Comparison of ENCODE assay signal across 36 mouse cellular contexts in the genomic region with DNA sequence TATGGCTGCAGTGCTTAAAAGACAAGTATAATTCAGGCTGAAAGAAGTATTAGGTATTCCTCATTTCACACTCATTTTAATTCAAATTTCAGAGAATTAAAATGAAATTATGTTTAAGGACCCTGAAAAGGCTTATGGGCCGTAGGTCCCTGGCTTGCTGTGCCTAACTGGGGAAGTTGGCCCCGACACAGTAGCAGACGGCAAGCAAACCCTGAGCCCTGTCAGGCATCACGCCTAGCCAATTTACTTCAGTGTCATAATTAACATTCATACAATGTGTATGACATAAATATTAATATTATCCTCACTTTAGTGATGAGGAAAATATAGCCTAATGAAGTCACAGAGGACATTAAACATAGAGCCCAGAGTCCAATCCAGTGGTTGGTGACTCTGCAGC. TPM values are rescaled to one million over a fixed set of nuclear protein-coding genes. Genes with fewer than 3 reads are reported as not detected.
"Had no signal": no experiment of that assay in that cellular context is flagged by ENCODE, and none has a peak within 500 bp of the region (broad histone marks: within the 10 kb centered on the region; RNA-seq: fewer than 3 reads in every experiment).

No protein-coding gene starts in this region.

- H3K9ac ChIP-seq: heart, embryonic 12.5 days; heart, embryonic 13.5 days; heart, embryonic 15.5 days; hindbrain, embryonic 12.5 days; hindbrain, embryonic 13.5 days; hindbrain, embryonic 14.5 days; hindbrain, embryonic 15.5 days; intestine, embryonic 15.5 days; kidney, embryonic 15.5 days had no signal

- DNase-seq: heart, postnatal 10 days; heart, postnatal 14 days; heart, postnatal 36 days; heart, postnatal 4 days; kidney, adult 11 months; kidney, adult 18-20 months; kidney, adult 2 months; kidney, adult 8-10 months; kidney, adult 9 months; kidney, postnatal 10 days; kidney, postnatal 14 days; kidney, postnatal 25 days; kidney, postnatal 36 days; kidney, postnatal 4 days; layer of hippocampus, adult 9-11 months; layer of hippocampus, postnatal 36 days had no signal

- H3K4me1 ChIP-seq: heart, embryonic 12.5 days; heart, embryonic 13.5 days; heart, embryonic 15.5 days; hindbrain, embryonic 10.5 days; hindbrain, embryonic 12.5 days; hindbrain, embryonic 13.5 days; hindbrain, embryonic 15.5 days; intestine, embryonic 15.5 days had no signal

- H3K4me3 ChIP-seq: heart, embryonic 12.5 days; heart, embryonic 13.5 days; heart, embryonic 15.5 days; hindbrain, embryonic 10.5 days; hindbrain, embryonic 12.5 days; hindbrain, embryonic 13.5 days; hindbrain, embryonic 15.5 days; intestine, embryonic 15.5 days; kidney, embryonic 15.5 days; layer of hippocampus, adult 2 months; left cerebral cortex, adult 2 months had no signal

- H3K36me3 ChIP-seq: heart, embryonic 12.5 days; heart, embryonic 13.5 days; heart, embryonic 15.5 days; hindbrain, embryonic 10.5 days; hindbrain, embryonic 12.5 days; hindbrain, embryonic 13.5 days; hindbrain, embryonic 15.5 days; intestine, embryonic 15.5 days; kidney, embryonic 15.5 days had no signal

- H3K27ac ChIP-seq: heart, embryonic 13.5 days; heart, embryonic 15.5 days; hindbrain, embryonic 10.5 days; hindbrain, embryonic 12.5 days; hindbrain, embryonic 13.5 days; hindbrain, embryonic 14.5 days; hindbrain, embryonic 15.5 days; hindbrain, postnatal 0 days; intestine, embryonic 15.5 days; kidney, embryonic 15.5 days; kidney, postnatal 0 days; layer of hippocampus, adult 2 months; left cerebral cortex, adult 2 months had no signal

- H3K27me3 ChIP-seq: heart, embryonic 12.5 days; heart, embryonic 13.5 days; heart, embryonic 15.5 days; hindbrain, embryonic 12.5 days; hindbrain, embryonic 13.5 days; hindbrain, embryonic 15.5 days; intestine, embryonic 15.5 days; kidney, embryonic 15.5 days had no signal

- ATAC-seq: hindbrain, embryonic 16.5 days; hindbrain, postnatal 0 days; inflammation-experienced regulatory T-cells, adult 6 months; intestine, embryonic 15.5 days; intestine, embryonic 16.5 days; intestine, postnatal 0 days had no signal

- H3K9me3 ChIP-seq: heart, embryonic 12.5 days; heart, embryonic 13.5 days; heart, embryonic 15.5 days; hindbrain, embryonic 10.5 days; hindbrain, embryonic 12.5 days; hindbrain, embryonic 13.5 days; hindbrain, embryonic 15.5 days; intestine, embryonic 15.5 days; kidney, embryonic 15.5 days had no signal

- H3K4me2 ChIP-seq: heart, embryonic 11.5 days; heart, embryonic 12.5 days; heart, embryonic 13.5 days; heart, embryonic 15.5 days; hindbrain, embryonic 12.5 days; hindbrain, embryonic 13.5 days; hindbrain, embryonic 14.5 days; hindbrain, embryonic 15.5 days; intestine, embryonic 15.5 days; kidney, embryonic 15.5 days had no signal

RNA-seq across cellular contexts. Expression of a gene that starts 16.4 kb away (rescaled TPM):
- polyA plus RNA-seq: heart, embryonic 11.5 days; heart, embryonic 12.5 days; hindbrain, embryonic 11.5 days; hindbrain, embryonic 12.5 days had no signal
